Comparison of ENCODE assay signal across 8 mouse cellular contexts in genomic region chr19:10688537-10689352, GRCm38 (mm10). TPM values are rescaled to one million over a fixed set of nuclear protein-coding genes. Genes with fewer than 3 reads are reported as not detected.
DNase-seq lines count a peak whose midpoint lies in the region; ATAC-seq and TF ChIP-seq lines count a peak whose summit lies in the region.

Vps37c (plus strand) TSS chr19:10688735.

- no peaks in the 10 kb centered on the region for H3K36me3 ChIP-seq in forebrain, embryonic 15.5 days

- intact Hi-C loops in heart, postnatal 25 days (cut with DNase I): no loop called here

- peak; percentile 90 for ATAC-seq in forebrain, embryonic 15.5 days (replicated peaks)
- ATAC-seq in neutrophil, adult 5-6 weeks (ENCODE audit: extremely low read depth, insufficient number of reproducible peaks, low FRiP score, poor library complexity, severe bottlenecking): peak; percentile 87

- H3K9me3 ChIP-seq in forebrain, embryonic 15.5 days: no peaks in the 10 kb centered on the region

- under 1% methylated on average over 67 of the region's 74 CpGs for WGBS in forebrain, embryonic 15.5 days
- WGBS in lung, adult 2 months: under 1% methylated on average over 74 of the region's 74 CpGs

- peak; percentile 87 for DNase-seq in ES-CJ7 (ENCODE audit: low read depth, low spot score)
- peak; percentile 92 for DNase-seq in cerebellum, adult 11 months
- peak; percentile 80 for DNase-seq in heart, postnatal 25 days (ENCODE audit: low spot score)
- peak; percentile 92 to 94 for DNase-seq in layer of hippocampus, adult 18-20 months (ENCODE audit: low spot score in 2 of 2)
- peak; percentile 97 for DNase-seq in lung, adult 2 months
- peak; percentile 79 to 83 for DNase-seq in thymus, adult 18-20 months

- no peaks in the 10 kb centered on the region for H3K27me3 ChIP-seq in forebrain, embryonic 15.5 days

- peaks cover 39% of the 10 kb centered on the region for H3K4me1 ChIP-seq in forebrain, embryonic 15.5 days
- peaks cover 11% of the 10 kb centered on the region for H3K4me1 ChIP-seq in lung, adult 2 months (ENCODE audit: control insufficient read depth, insufficient read depth, low read length)

- H3K4me3 ChIP-seq in forebrain, embryonic 15.5 days: peak within 1 kb of the TSS; percentile 84
- H3K4me3 ChIP-seq in lung, adult 2 months (replicated peaks; ENCODE audit: extremely low read depth, low read depth, low read length): peak within 1 kb of the TSS; percentile 94

- peak within 1 kb of the TSS; percentile 84 for H3K9ac ChIP-seq in forebrain, embryonic 15.5 days (replicated peaks)

- TF ChIP-seq POLR2A in lung, adult 2 months (IDR thresholded peaks at IDR 0.05; ENCODE audit: borderline replicate concordance, extremely low read depth, low read depth, low read length): peak; percentile 58

- no peak for TF ChIP-seq CTCF in lung, adult 2 months (IDR thresholded peaks at IDR 0.05; ENCODE audit: insufficient read depth, low read length)

- peak within 1 kb of the TSS; percentile 60 for H3K4me2 ChIP-seq in forebrain, embryonic 15.5 days (replicated peaks)

- peak within 1 kb of the TSS; percentile 94 for H3K27ac ChIP-seq in forebrain, embryonic 15.5 days (replicated peaks)

RNA-seq across cellular contexts. Expression of gene Vps37c, which starts in this region (rescaled TPM):
- polyA plus RNA-seq in forebrain, embryonic 15.5 days (2015; fragmentation: Nextera tagmentation; extraction: Ambion mirVana): 39.3 and 41.1 TPM in 2 replicates
- total RNA-seq in heart, postnatal 25 days (2021): 10 to 100 TPM; 21.1 to 21.8 TPM
- total RNA-seq in layer of hippocampus, adult 18-20 months (2021): 10 to 100 TPM; 19.3 to 23.1 TPM
- 33.0 and 39.3 TPM in 2 replicates for polyA plus RNA-seq in lung, adult 2 months (2012; rRNA removed)
- total RNA-seq in neutrophil, adult 5-6 weeks (2017): 21.0 and 25.6 TPM in 2 replicates

Comparison
In these comparisons a context has a peak if more than half of its experiments do, and no peak if none do; other contexts are left out.
1. Peak in every context shown above with its lines: DNase-seq, ATAC-seq, H3K4me3 ChIP-seq and H3K27ac ChIP-seq.